Mouse (Mus musculus): ENCODE results near the gene Hepacam2. TPM values are rescaled to one million over a fixed set of nuclear protein-coding genes. Genes with fewer than 3 reads are reported as not detected.
"Not testable (repeated sequence)": the region's sequence is repeated elsewhere in the genome, so short reads cannot be mapped to it uniquely, and the experiment has no call there.

The Hepacam2 gene
- polyA plus RNA-seq, 1 experiment from 2014 or later: 0.40 TPM

DNA sequence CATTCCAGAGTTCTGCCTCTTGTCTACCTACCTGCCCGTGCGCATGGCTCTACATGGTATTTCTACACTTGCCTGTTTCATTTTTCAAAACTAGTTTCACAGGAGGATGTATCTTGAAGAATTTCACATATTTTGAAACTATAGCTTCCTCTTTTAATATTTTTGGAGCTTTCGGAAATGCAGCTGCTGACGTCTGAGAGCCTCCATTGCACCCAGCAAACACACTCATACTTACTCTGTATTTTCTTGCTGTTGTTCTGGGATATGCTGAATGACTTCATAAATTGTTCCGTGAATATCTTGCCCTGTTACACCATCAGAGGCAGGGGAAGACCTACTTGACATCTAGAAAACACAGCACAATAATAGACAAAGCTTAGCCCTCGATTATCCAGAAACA lies 35.1 kb downstream of the Hepacam2 start:
- no peaks in the 10 kb centered on the region for H3K27me3 ChIP-seq
- no peak overlapping the region for H3K9ac ChIP-seq
- H3K4me1 ChIP-seq (replicated peaks): no peaks in the 10 kb centered on the region
- H3K4me2 ChIP-seq: no peak overlapping the region
- no peaks in the 10 kb centered on the region for H3K9me3 ChIP-seq
- H3K27ac ChIP-seq (replicated peaks): no peak overlapping the region
- no peak for ATAC-seq (ENCODE audit: low read depth)
- WGBS: 75% methylated on average over 6 of the region's 6 CpGs
- no peak overlapping the region for H3K4me3 ChIP-seq
- no peaks in the 10 kb centered on the region for H3K36me3 ChIP-seq

DNA sequence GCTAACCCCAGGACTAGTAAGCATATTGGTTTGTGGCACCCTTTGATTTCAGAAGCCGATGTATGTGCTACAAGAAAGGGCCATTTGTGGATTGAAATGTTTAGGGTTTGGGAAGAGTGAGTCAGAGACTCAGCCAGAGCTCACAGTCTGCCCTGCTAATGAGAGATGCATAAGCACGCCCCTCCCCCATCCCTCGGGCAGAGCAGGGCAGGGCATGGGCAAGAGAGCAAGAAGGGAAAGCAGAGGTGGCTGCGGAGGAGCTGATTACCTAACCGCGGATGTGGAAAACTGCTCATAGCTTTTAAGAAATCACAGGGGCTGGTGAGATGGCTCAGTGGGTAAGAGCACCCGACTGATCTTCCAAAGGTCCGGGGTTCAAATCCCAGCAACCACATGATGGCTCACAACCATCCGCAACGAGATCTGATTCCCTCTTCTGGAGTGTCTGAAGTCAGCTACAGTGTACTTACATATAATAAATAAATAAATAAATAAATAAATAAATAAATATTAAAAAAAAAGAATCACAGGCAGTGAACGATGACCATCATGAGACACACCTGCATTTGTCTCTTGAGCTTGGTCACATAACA lies 42.1 kb downstream of the Hepacam2 start:
- Histone ChIP-seq H3K27me3 (no peaks in the 10 kb centered on the region), H3K4me1 (replicated peaks) (no peaks in the 10 kb centered on the region), H3K36me3 (no peaks in the 10 kb centered on the region), H3K9ac (no peak overlapping the region), H3K9me3 (no peaks in the 10 kb centered on the region), H3K4me3 (no peak overlapping the region), H3K27ac (replicated peaks) (no peak overlapping the region), H3K4me2 (no peak overlapping the region)
- 68% methylated on average over 11 of the region's 11 CpGs for WGBS
- 0 out of 2 replicates have a peak, but pooled peaks have one; percentile 27 for ATAC-seq (ENCODE audit: low read depth)

DNA sequence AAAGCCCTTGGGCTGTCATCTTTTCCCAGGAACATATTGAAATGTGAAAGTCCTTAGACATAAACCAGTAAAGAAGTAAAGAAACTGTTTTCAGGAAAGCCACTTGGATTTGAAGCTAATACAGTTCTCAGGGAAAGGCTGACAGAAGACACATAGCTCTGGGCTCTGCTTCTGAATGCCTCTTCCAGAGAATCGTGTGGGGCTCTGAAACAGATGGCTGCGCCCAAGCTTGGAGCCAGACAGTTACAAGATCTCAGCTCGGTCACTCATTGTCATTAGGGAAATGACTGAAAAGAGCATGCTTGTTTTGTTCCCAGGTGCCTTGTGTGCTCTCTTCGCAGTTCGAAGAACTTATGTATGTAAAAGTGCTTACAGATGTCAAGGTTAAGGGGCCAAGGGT lies 43.7 kb downstream of the Hepacam2 start:
- Histone ChIP-seq H3K9me3 (no peaks in the 10 kb centered on the region), H3K4me3 (no peak overlapping the region), H3K36me3 (no peaks in the 10 kb centered on the region), H3K4me1 (replicated peaks) (no peaks in the 10 kb centered on the region), H3K4me2 (no peak overlapping the region), H3K9ac (no peak overlapping the region), H3K27me3 (no peaks in the 10 kb centered on the region), H3K27ac (replicated peaks) (no peak overlapping the region)
- 59% methylated on average over 5 of the region's 5 CpGs for WGBS
- ATAC-seq (ENCODE audit: low read depth): no peak

DNA sequence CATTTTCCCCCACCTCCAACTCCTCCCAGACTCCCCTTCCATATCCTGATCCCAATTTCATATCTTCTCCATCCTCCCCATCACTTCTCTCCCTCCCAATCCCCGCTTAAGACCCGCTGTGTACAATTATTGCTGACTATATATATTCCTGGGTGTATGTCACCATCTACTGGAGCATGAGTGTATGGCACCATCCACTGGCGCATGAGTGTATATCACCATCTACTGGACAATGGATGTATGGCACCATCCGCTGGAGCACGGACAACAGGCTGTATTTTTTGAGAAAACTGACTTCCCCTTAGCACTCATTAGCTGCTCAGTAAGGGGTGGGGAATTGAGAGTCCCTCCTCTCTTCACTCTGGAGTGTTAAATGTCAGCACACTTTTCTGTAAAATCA lies 50.7 kb downstream of the Hepacam2 start:
- Histone ChIP-seq H3K9ac (no peak overlapping the region), H3K4me2 (no peak overlapping the region), H3K4me1 (replicated peaks) (no peaks in the 10 kb centered on the region), H3K36me3 (no peaks in the 10 kb centered on the region), H3K27ac (replicated peaks) (no peak overlapping the region), H3K4me3 (no peak overlapping the region), H3K9me3 (no peaks in the 10 kb centered on the region), H3K27me3 (no peaks in the 10 kb centered on the region)
- peak; percentile 77; the same call in 1 of the 2 replicates for ATAC-seq (ENCODE audit: low read depth)
- WGBS: 2% methylated on average over 5 of the region's 5 CpGs

GRCm38 (mm10) chr6:3443905-3444304 lies 54.2 kb downstream of the Hepacam2 start:
- Histone ChIP-seq H3K4me2 (no peak overlapping the region), H3K4me1 (replicated peaks) (no peaks in the 10 kb centered on the region), H3K9me3 (no peaks in the 10 kb centered on the region), H3K36me3 (no peaks in the 10 kb centered on the region), H3K27me3 (no peaks in the 10 kb centered on the region), H3K4me3 (no peak overlapping the region), H3K27ac (replicated peaks) (no peak overlapping the region), H3K9ac (no peak overlapping the region)
- ATAC-seq (ENCODE audit: low read depth): no peak
- 30% methylated on average over 1 of the region's 1 CpGs for WGBS

DNA sequence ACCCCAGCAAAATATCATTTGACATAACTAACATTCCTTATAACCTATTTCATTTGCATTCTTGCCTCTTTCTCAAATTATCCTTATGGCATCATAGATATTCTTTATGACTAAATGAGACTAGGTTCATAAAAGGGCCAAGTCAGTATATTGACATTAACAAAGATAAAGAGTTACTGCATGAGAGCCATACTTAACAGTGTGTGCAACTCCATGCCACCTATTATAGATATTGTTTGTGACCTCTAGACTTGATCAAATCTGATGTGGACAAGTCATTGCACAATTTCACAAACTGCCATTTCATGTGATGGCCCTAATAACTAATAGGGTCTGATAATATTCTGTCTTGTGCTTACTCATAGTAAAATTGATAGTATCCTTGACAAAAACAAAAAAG lies 62.0 kb downstream of the Hepacam2 start:
- no peaks in the 10 kb centered on the region for H3K9me3 ChIP-seq
- ATAC-seq (ENCODE audit: low read depth): no peak
- no peak overlapping the region for H3K9ac ChIP-seq
- H3K27me3 ChIP-seq: no peaks in the 10 kb centered on the region
- no peaks in the 10 kb centered on the region for H3K36me3 ChIP-seq
- H3K27ac ChIP-seq (replicated peaks): no peak overlapping the region
- H3K4me1 ChIP-seq (replicated peaks): no peaks in the 10 kb centered on the region
- no peak overlapping the region for H3K4me2 ChIP-seq
- no peak overlapping the region for H3K4me3 ChIP-seq

DNA sequence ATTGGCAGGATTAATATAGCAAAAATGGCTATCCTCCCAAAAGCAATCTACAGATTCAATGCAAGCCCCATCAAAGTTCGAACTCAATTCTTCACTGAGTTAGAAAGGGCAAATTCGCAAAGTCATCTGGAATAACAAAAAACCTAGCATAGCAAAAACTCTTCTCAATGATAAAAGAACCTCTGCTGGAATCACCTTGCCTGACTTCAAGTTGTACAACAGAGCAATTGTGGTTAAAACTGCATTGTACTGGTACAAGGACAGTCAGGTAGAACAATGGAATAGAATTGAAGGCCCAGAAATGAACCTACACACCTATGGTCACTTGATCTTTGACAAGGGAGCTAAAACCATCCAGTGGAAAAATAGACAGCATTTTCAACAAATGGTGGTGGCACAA lies 67.1 kb downstream of the Hepacam2 start:
- H3K4me2 ChIP-seq; H3K27ac ChIP-seq (replicated peaks); H3K9ac ChIP-seq; H3K27me3 ChIP-seq; ATAC-seq (ENCODE audit: low read depth); H3K9me3 ChIP-seq; H3K36me3 ChIP-seq; H3K4me1 ChIP-seq (replicated peaks); H3K4me3 ChIP-seq: not testable (repeated sequence)
- 89% methylated on average over 2 of the region's 2 CpGs for WGBS

DNA sequence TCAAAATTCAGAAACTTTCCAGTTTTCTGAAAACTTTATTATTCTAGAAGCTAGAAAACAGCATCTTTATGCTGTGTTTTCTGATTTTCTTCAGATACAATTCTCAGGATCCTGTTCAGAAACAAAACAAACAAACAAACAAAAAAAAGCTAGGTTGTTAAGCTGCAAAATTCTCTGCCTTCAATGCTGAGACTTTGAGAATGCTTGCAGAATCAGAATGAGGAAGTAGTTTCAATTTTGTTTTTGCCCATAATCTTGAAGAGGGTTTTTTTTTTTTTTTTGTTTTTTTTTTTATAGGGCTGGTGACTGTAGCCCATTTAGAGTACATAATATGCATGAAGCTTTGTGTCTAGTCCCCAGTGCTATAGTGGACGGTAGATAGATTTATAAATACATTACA lies 71.1 kb downstream of the Hepacam2 start:
- no peaks in the 10 kb centered on the region for H3K9me3 ChIP-seq
- no peak for ATAC-seq (ENCODE audit: low read depth)
- H3K9ac ChIP-seq: no peak overlapping the region
- no peak overlapping the region for H3K4me2 ChIP-seq
- no peak overlapping the region for H3K4me3 ChIP-seq
- no peaks in the 10 kb centered on the region for H3K4me1 ChIP-seq (replicated peaks)
- no peak overlapping the region for H3K27ac ChIP-seq (replicated peaks)
- no peaks in the 10 kb centered on the region for H3K27me3 ChIP-seq
- H3K36me3 ChIP-seq: no peaks in the 10 kb centered on the region
- 89% methylated on average over 1 of the region's 1 CpGs for WGBS

DNA sequence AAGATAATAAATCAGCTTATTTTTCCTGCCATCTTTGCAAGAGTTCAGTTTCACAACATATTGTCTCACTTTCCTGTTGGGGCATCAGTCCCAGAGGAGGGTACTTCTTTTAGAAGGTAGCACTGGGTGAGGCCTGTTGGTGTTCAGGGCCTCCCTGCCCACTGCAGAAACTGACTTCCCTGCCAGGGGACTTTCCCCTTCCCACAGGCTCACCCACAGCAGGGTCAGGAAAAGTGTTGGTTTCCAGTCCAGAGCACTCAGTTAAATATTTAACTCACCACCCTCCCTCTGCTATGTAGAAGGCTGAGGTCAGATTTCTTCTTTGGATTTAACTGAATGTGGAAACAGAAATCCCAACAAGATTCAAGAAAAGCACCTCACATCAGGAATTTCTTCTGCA lies 72.8 kb downstream of the Hepacam2 start:
- H3K27me3 ChIP-seq; H3K9me3 ChIP-seq; H3K4me1 ChIP-seq (replicated peaks); H3K27ac ChIP-seq (replicated peaks); H3K9ac ChIP-seq; H3K4me3 ChIP-seq; ATAC-seq (ENCODE audit: low read depth); H3K4me2 ChIP-seq; H3K36me3 ChIP-seq: not testable (repeated sequence)

- H3K36me3 ChIP-seq; H3K4me1 ChIP-seq (replicated peaks); H3K9me3 ChIP-seq; H3K4me3 ChIP-seq; H3K27me3 ChIP-seq; H3K4me2 ChIP-seq; ATAC-seq (ENCODE audit: low read depth); H3K27ac ChIP-seq (replicated peaks); H3K9ac ChIP-seq: not testable (repeated sequence)
- 18% methylated on average over 1 of the region's 4 CpGs for WGBS
Observed at GRCm38 (mm10) chr6:3424613-3425277, 73.4 kb downstream of the Hepacam2 start.

Other genes starting within 250 kb of the Hepacam2 start
- 0.78 and 1.2 TPM in 2 replicates for gene Samd9l, start 98.7 kb downstream of the Hepacam2 start, polyA plus RNA-seq (2015; fragmentation: Nextera tagmentation; extraction: Ambion mirVana)
- 46.5 and 48.7 TPM in 2 replicates for gene Vps50, start 84 bp upstream of the Hepacam2 start, polyA plus RNA-seq (2015; fragmentation: Nextera tagmentation; extraction: Ambion mirVana)

Data from neural tube, embryonic 13.5 days (tissue).